Mouse (Mus musculus) heart, postnatal 36 days (tissue): ENCODE results near the gene Gen1. TPM values are rescaled to one million over a fixed set of nuclear protein-coding genes. Genes with fewer than 3 reads are reported as not detected.
A peak's percentile ranks its signal among the peaks of the same experiment; 100 is the strongest.

Source experiments
- DNase-seq, 2 experiments: peaks; one replicate each; pipeline ENCODE4 v3.0.0; 2021 to 2022
- intact Hi-C: fragments of 180-260 bp; cut with DNase I; formaldehyde crosslinking; loops from one replicate; pipeline ENCODE4 v1.15.1; 2025
- total RNA-seq, 2 experiments: library from RNA; stranded (reverse); gene quantifications; 2 replicates each; pipeline ENCODE4 v1.2.3; 2021

Gene Gen1
- 1 to 10 TPM in 1 of 2 experiments, under 1 TPM in 1; 0.57 to 1.1 TPM for total RNA-seq

GRCm38 (mm10) chr12:11265382-11266281 is at the start of gene Gen1, which contains the start of gene Smc6:
TSS of gene Gen1 (minus strand) at chr12:11265801.
TSS of gene Smc6 (plus strand) at chr12:11265886.
- DNase-seq: peak; percentile 97 to 98
- intact Hi-C loops: loop anchor here (5.0 kb wide), 1 partner anchor 68 kb away; no protein-coding TSS in a partner anchor

- DNase-seq: no peak
- intact Hi-C loops: loop anchor here (10.0 kb wide), 2 partner anchors 831 to 1001 kb away; no protein-coding TSS in a partner anchor
Observed at GRCm38 (mm10) chr12:11313840-11314239, 48.2 kb upstream of the Gen1 start.

- intact Hi-C loops: loop anchor here (10.0 kb wide), 2 partner anchors 834 to 1004 kb away; no protein-coding TSS in a partner anchor
- no peak for DNase-seq
Observed at GRCm38 (mm10) chr12:11311106-11311505, 45.5 kb upstream of the Gen1 start.

- DNase-seq: no peak
- intact Hi-C loops: no loop called here
Observed at GRCm38 (mm10) chr12:11306753-11307645, 41.4 kb upstream of the Gen1 start.

- DNase-seq: no peak
- intact Hi-C loops: loop anchor here (2.0 kb wide), 1 partner anchor 22 kb away; no protein-coding TSS in a partner anchor
Observed at GRCm38 (mm10) chr12:11300858-11301257, 35.3 kb upstream of the Gen1 start.

GRCm38 (mm10) chr12:11286382-11286781 is 20.8 kb upstream of the Gen1 start:
- intact Hi-C loops: loop anchor here (5.0 kb wide), 1 partner anchor 89 kb away; no protein-coding TSS in a partner anchor
- no peak for DNase-seq

GRCm38 (mm10) chr12:11281584-11281983 is 16.0 kb upstream of the Gen1 start:
- no peak for DNase-seq
- intact Hi-C loops: no loop called here

GRCm38 (mm10) chr12:11279886-11280285 is 14.3 kb upstream of the Gen1 start:
- intact Hi-C loops: loop anchor here (2.0 kb wide), 1 partner anchor 21 kb away; no protein-coding TSS in a partner anchor
- no peak for DNase-seq

GRCm38 (mm10) chr12:11277207-11277606 is 11.6 kb upstream of the Gen1 start:
- DNase-seq: no peak

GRCm38 (mm10) chr12:11276632-11277031 is 11.0 kb upstream of the Gen1 start:
- no peak for DNase-seq
- intact Hi-C loops: no loop called here

More at GRCm38 (mm10) chr12:11277207-11277606, 11.6 kb upstream of the Gen1 start:
- intact Hi-C loops: no loop called here

GRCm38 (mm10) chr12:11273185-11273584 is 7.6 kb upstream of the Gen1 start:
- DNase-seq: no peak
- intact Hi-C loops: no loop called here

GRCm38 (mm10) chr12:11272568-11272967 is 7.0 kb upstream of the Gen1 start:
- DNase-seq: no peak
- intact Hi-C loops: no loop called here

GRCm38 (mm10) chr12:11267030-11267429 is 1.4 kb upstream of the Gen1 start:
- intact Hi-C loops: loop anchor here (5.0 kb wide), 1 partner anchor 70 kb away; no protein-coding TSS in a partner anchor
- no peak for DNase-seq

- intact Hi-C loops: loop anchor here (5.0 kb wide), 1 partner anchor 69 kb away; no protein-coding TSS in a partner anchor
- DNase-seq: peak in 1 of 2 experiments; percentile 68
Observed at GRCm38 (mm10) chr12:11266282-11266985, 833 bp upstream of the Gen1 start.

GRCm38 (mm10) chr12:11264895-11265294 is 706 bp downstream of the Gen1 start:
- no peak for DNase-seq
- intact Hi-C loops: loop anchor here (5.0 kb wide), 1 partner anchor 68 kb away; no protein-coding TSS in a partner anchor

- DNase-seq: no peak
- intact Hi-C loops: no loop called here
Observed at GRCm38 (mm10) chr12:11250322-11250721, 15.3 kb downstream of the Gen1 start.

- intact Hi-C loops: no loop called here
- no peak for DNase-seq
Observed at GRCm38 (mm10) chr12:11247460-11247859, 18.1 kb downstream of the Gen1 start.

- no peak for DNase-seq
- intact Hi-C loops: no loop called here
Observed at GRCm38 (mm10) chr12:11235996-11236395, 29.6 kb downstream of the Gen1 start.

GRCm38 (mm10) chr12:11230267-11230666 is 35.3 kb downstream of the Gen1 start:
- no peak for DNase-seq
- intact Hi-C loops: no loop called here
